Mouse (Mus musculus) midbrain, embryonic 10.5 days (tissue): ENCODE results near the gene Nme4. TPM values are rescaled to one million over a fixed set of nuclear protein-coding genes. Genes with fewer than 3 reads are reported as not detected.
A peak's percentile ranks its signal among the peaks of the same experiment; 100 is the strongest.

Experiments
- DNase-seq: peaks from one replicate; pipeline ENCODE4 v3.0.0-alpha.2; 2017; ENCODE audit warnings: low spot score
- H3K27ac ChIP-seq: fragments of 300-500 bp; sonication (generic); replicated peaks from 2 replicates; pipeline ENCODE4 v1.5.1; 2016; ENCODE audit warnings: mild to moderate bottlenecking
- H3K27me3 ChIP-seq: fragments of 300-500 bp; sonication (generic); 2 replicates; pipeline ENCODE4 v1.6.1; 2016; ENCODE audit warnings: low read depth, mild to moderate bottlenecking; ENCODE audit not compliant: poor library complexity, severe bottlenecking
- H3K36me3 ChIP-seq: fragments of 300-500 bp; sonication (generic); 2 replicates; pipeline ENCODE4 v1.6.1; 2016; ENCODE audit warnings: mild to moderate bottlenecking, moderate library complexity
- H3K4me1 ChIP-seq: fragments of 300-500 bp; sonication (generic); 2 replicates; pipeline ENCODE4 v1.6.1; 2016
- H3K4me3 ChIP-seq: fragments of 300-500 bp; sonication (generic); 2 replicates; pipeline ENCODE4 v1.5.1; 2016; ENCODE audit warnings: mild to moderate bottlenecking, moderate library complexity
- H3K9me3 ChIP-seq: fragments of 300-500 bp; sonication (generic); replicated peaks from 2 replicates; pipeline ENCODE4 v1.6.1; 2016; ENCODE audit warnings: mild to moderate bottlenecking
- WGBS: fragments of 180-500 bp; shearing (Covaris S2); methylation state at CpG from one replicate; pipeline ENCODE4 v1.1.7; 2016; 5-methylcytosine and 5-hydroxymethylcytosine counted together
- polyA plus RNA-seq: library from polyadenylated mRNA; unstranded; fragments of >200 nt; fragmentation: Nextera tagmentation; extraction: Ambion mirVana; gene quantifications from 2 replicates; pipeline ENCODE4 v1.2.1, GENCODE M21; 2016

Nme4 gene
- polyA plus RNA-seq, result 87.4 and 106 TPM in 2 replicates

- H3K27ac ChIP-seq, result peak within 1 kb of the TSS; percentile 96
- WGBS, result 4% methylated on average over 47 of the region's 47 CpGs
- H3K27me3 ChIP-seq, result no peaks in the 10 kb centered on the region
- peak; percentile 78 for DNase-seq
- peak within 1 kb of the TSS; percentile 83 for H3K4me3 ChIP-seq
- H3K9me3 ChIP-seq, result no peaks in the 10 kb centered on the region
- H3K36me3 ChIP-seq, result peaks cover 28% of the 10 kb centered on the region
- peaks cover 23% of the 10 kb centered on the region for H3K4me1 ChIP-seq
These were observed at the start of gene Nme4 for GRCm38 (mm10) chr17:26095121-26095740. Nme4 (minus strand) TSS chr17:26095602.

- 95% methylated on average over 5 of the region's 5 CpGs for WGBS
These were observed 48.0 kb upstream of the Nme4 start for GRCm38 (mm10) chr17:26143386-26143785.

GRCm38 (mm10) chr17:26142796-26143195, 47.4 kb upstream of the Nme4 start:
- no peak overlapping the region for H3K27ac ChIP-seq
- DNase-seq, result no peak
- H3K4me1 ChIP-seq, result peaks cover 26% of the 10 kb centered on the region
- WGBS, result 92% methylated on average over 4 of the region's 4 CpGs
- H3K27me3 ChIP-seq, result no peaks in the 10 kb centered on the region
- H3K36me3 ChIP-seq, result peaks cover 59% of the 10 kb centered on the region
- no peak overlapping the region for H3K4me3 ChIP-seq
- no peaks in the 10 kb centered on the region for H3K9me3 ChIP-seq

More at GRCm38 (mm10) chr17:26143386-26143785, 48.0 kb upstream of the Nme4 start:
- Histone ChIP-seq H3K27me3 (no peaks in the 10 kb centered on the region), H3K4me3 (no peak overlapping the region), H3K4me1 (peaks cover 20% of the 10 kb centered on the region), H3K9me3 (no peaks in the 10 kb centered on the region), H3K27ac (no peak overlapping the region), H3K36me3 (peaks cover 65% of the 10 kb centered on the region)
- no peak for DNase-seq

- WGBS, result under 1% methylated on average over 58 of the region's 58 CpGs
- Histone ChIP-seq H3K27me3 (peaks cover 34% of the 10 kb centered on the region), H3K36me3 (peaks cover 25% of the 10 kb centered on the region), H3K4me1 (peaks cover 35% of the 10 kb centered on the region), H3K4me3 (peak overlapping the region; percentile 93), H3K9me3 (no peaks in the 10 kb centered on the region), H3K27ac (peak overlapping the region; percentile 93)
- DNase-seq, result no peak
These were observed 43.5 kb upstream of the Nme4 start for GRCm38 (mm10) chr17:26138901-26139381.

GRCm38 (mm10) chr17:26138239-26138836, 42.9 kb upstream of the Nme4 start, which contains the start of gene Axin1:
Axin1 (plus strand) TSS chr17:26138688.
- Histone ChIP-seq H3K4me1 (peaks cover 40% of the 10 kb centered on the region), H3K4me3 (peak within 1 kb of the TSS; percentile 93), H3K36me3 (peaks cover 23% of the 10 kb centered on the region), H3K9me3 (no peaks in the 10 kb centered on the region), H3K27me3 (peaks cover 40% of the 10 kb centered on the region), H3K27ac (peak within 1 kb of the TSS; percentile 93)
- DNase-seq, result peak; percentile 97
- WGBS, result under 1% methylated on average over 42 of the region's 42 CpGs

GRCm38 (mm10) chr17:26137751-26138130, 42.3 kb upstream of the Nme4 start:
- WGBS, result 73% methylated on average over 2 of the region's 2 CpGs
- H3K27ac ChIP-seq, result peak overlapping the region; percentile 93

GRCm38 (mm10) chr17:26137106-26137750, 41.8 kb upstream of the Nme4 start:
- Histone ChIP-seq H3K4me3 (no peak overlapping the region), H3K4me1 (peaks cover 50% of the 10 kb centered on the region), H3K36me3 (peaks cover 14% of the 10 kb centered on the region), H3K27ac (peak overlapping the region; percentile 93), H3K9me3 (no peaks in the 10 kb centered on the region), H3K27me3 (peaks cover 43% of the 10 kb centered on the region)
- WGBS, result 91% methylated on average over 11 of the region's 11 CpGs
- no peak for DNase-seq

More at GRCm38 (mm10) chr17:26137751-26138130, 42.3 kb upstream of the Nme4 start:
- peak overlapping the region; percentile 93 for H3K4me3 ChIP-seq
- peaks cover 45% of the 10 kb centered on the region for H3K4me1 ChIP-seq
- no peak for DNase-seq
- H3K9me3 ChIP-seq, result no peaks in the 10 kb centered on the region
- peaks cover 17% of the 10 kb centered on the region for H3K36me3 ChIP-seq
- H3K27me3 ChIP-seq, result peaks cover 43% of the 10 kb centered on the region

GRCm38 (mm10) chr17:26131856-26132853, 36.8 kb upstream of the Nme4 start:
- 58% methylated on average over 18 of the region's 18 CpGs for WGBS
- H3K4me3 ChIP-seq, result peak overlapping the region; percentile 48
- peak; percentile 73 for DNase-seq
- peaks cover 80% of the 10 kb centered on the region for H3K27me3 ChIP-seq
- H3K9me3 ChIP-seq, result no peaks in the 10 kb centered on the region
- peaks cover 60% of the 10 kb centered on the region for H3K36me3 ChIP-seq
- H3K27ac ChIP-seq, result peak overlapping the region; percentile 86
- H3K4me1 ChIP-seq, result peaks cover 38% of the 10 kb centered on the region

GRCm38 (mm10) chr17:26131062-26131732, 35.8 kb upstream of the Nme4 start:
- peaks cover 69% of the 10 kb centered on the region for H3K36me3 ChIP-seq
- H3K9me3 ChIP-seq, result no peaks in the 10 kb centered on the region
- 73% methylated on average over 18 of the region's 18 CpGs for WGBS
- H3K4me1 ChIP-seq, result peaks cover 35% of the 10 kb centered on the region
- H3K4me3 ChIP-seq, result peak overlapping the region; percentile 48
- peak overlapping the region; percentile 86 for H3K27ac ChIP-seq
- peak; percentile 61 for DNase-seq
- H3K27me3 ChIP-seq, result peaks cover 80% of the 10 kb centered on the region

- peaks cover 31% of the 10 kb centered on the region for H3K4me1 ChIP-seq
- peaks cover 50% of the 10 kb centered on the region for H3K27me3 ChIP-seq
- no peak overlapping the region; the same call in 1 of the 2 replicates for H3K4me3 ChIP-seq
- no peaks in the 10 kb centered on the region for H3K9me3 ChIP-seq
- WGBS, result 94% methylated on average over 10 of the region's 10 CpGs
- H3K36me3 ChIP-seq, result peaks cover 58% of the 10 kb centered on the region
- H3K27ac ChIP-seq, result no peak overlapping the region
- DNase-seq, result no peak
These were observed 29.8 kb upstream of the Nme4 start for GRCm38 (mm10) chr17:26125226-26125625.

GRCm38 (mm10) chr17:26124560-26124959, 29.2 kb upstream of the Nme4 start:
- H3K4me1 ChIP-seq, result peaks cover 34% of the 10 kb centered on the region
- WGBS, result 95% methylated on average over 7 of the region's 7 CpGs
- no peak overlapping the region for H3K27ac ChIP-seq
- H3K4me3 ChIP-seq, result peak overlapping the region; percentile 96
- no peak for DNase-seq
- H3K9me3 ChIP-seq, result no peaks in the 10 kb centered on the region
- peaks cover 49% of the 10 kb centered on the region for H3K27me3 ChIP-seq
- H3K36me3 ChIP-seq, result peaks cover 51% of the 10 kb centered on the region
